Mouse (Mus musculus) forebrain, postnatal 0 days (tissue): Measurements from ENCODE around the gene Tex35. TPM values are rescaled to one million over a fixed set of nuclear protein-coding genes. Genes with fewer than 3 reads are reported as not detected.

Experiments used
- ATAC-seq: fragments of 200-750 bp; cut with Nextera tagmentation; 2 replicates; pipeline ENCODE4 v1.8.0; 2017; ENCODE audit warnings: mild to moderate bottlenecking, moderate library complexity
- DNase-seq: peaks from one replicate; pipeline ENCODE4 v3.0.0-alpha.2; 2015
- H3K27ac ChIP-seq: fragments of 300-500 bp; sonication (generic); 2 replicates; pipeline ENCODE4 v1.5.1; 2014; ENCODE audit warnings: low read depth, mild to moderate bottlenecking, antibody characterized with exemption, low read length, moderate library complexity, mixed read lengths
- H3K27me3 ChIP-seq: fragments of 300-500 bp; sonication (generic); 2 replicates; pipeline ENCODE4 v1.6.1; 2014; ENCODE audit warnings: mild to moderate bottlenecking, low read length, mixed read lengths; ENCODE audit not compliant: insufficient read depth
- H3K36me3 ChIP-seq: fragments of 300-500 bp; sonication (generic); 2 replicates; pipeline ENCODE4 v1.6.1; 2014; ENCODE audit warnings: mild to moderate bottlenecking, moderate library complexity; ENCODE audit not compliant: insufficient read depth
- H3K4me1 ChIP-seq: fragments of 300-500 bp; sonication (generic); 2 replicates; pipeline ENCODE4 v1.6.1; 2014; ENCODE audit warnings: antibody characterized with exemption; ENCODE audit not compliant: insufficient read depth
- H3K4me2 ChIP-seq: fragments of 300-500 bp; sonication (generic); 2 replicates; pipeline ENCODE4 v1.6.1; 2014; ENCODE audit warnings: low read depth, mild to moderate bottlenecking, moderate library complexity
- H3K4me3 ChIP-seq: fragments of 300-500 bp; sonication (generic); 2 replicates; pipeline ENCODE4 v1.5.1; 2014; ENCODE audit warnings: low read depth, low read length, mixed read lengths
- H3K9ac ChIP-seq: fragments of 300-500 bp; sonication (generic); 2 replicates; pipeline ENCODE4 v1.6.1; 2014; ENCODE audit warnings: mild to moderate bottlenecking
- H3K9me3 ChIP-seq: fragments of 300-500 bp; sonication (generic); 2 replicates; pipeline ENCODE4 v1.6.1; 2016; ENCODE audit warnings: low read length
- CTCF ChIP-seq: sonication (generic); IDR thresholded peaks from 2 replicates; pipeline ENCODE4 v1.5.1; 2016; ENCODE audit warnings: antibody characterized with exemption, control low read depth, low read depth
- WGBS: fragments of 180-500 bp; shearing (Covaris S2); extraction: QIAGEN DNeasy Blood & Tissue Kit; methylation state at CpG from one replicate; pipeline ENCODE4 v1.1.7; 2014; 5-methylcytosine and 5-hydroxymethylcytosine counted together
- polyA plus RNA-seq: library from polyadenylated mRNA; unstranded; fragments of >200 nt; fragmentation: Nextera tagmentation; extraction: Ambion mirVana; gene quantifications from 2 replicates; pipeline ENCODE4 v1.2.1, GENCODE M21; 2015
- total RNA-seq: library from RNA; depleted of rRNA; stranded (reverse); fragments of >200 nt; gene quantifications from 2 replicates; pipeline ENCODE4 v1.2.3, GENCODE M21; 2014

The Tex35 gene
- total and polyA plus RNA-seq, 2 experiments from 2014 or later, result not detected

GRCm38 (mm10) chr1:157137132-157137853, 28.8 kb upstream of the Tex35 start:
- H3K36me3 ChIP-seq, result peaks cover 15% of the 10 kb centered on the region; the same call in 1 of the 2 replicates
- no peak overlapping the region for H3K4me2 ChIP-seq
- 62% methylated on average over 9 of the region's 9 CpGs for WGBS
- H3K27me3 ChIP-seq, result no peaks in the 10 kb centered on the region
- H3K4me3 ChIP-seq, result no peak overlapping the region
- no peaks in the 10 kb centered on the region for H3K9me3 ChIP-seq
- H3K27ac ChIP-seq, result no peak overlapping the region
- TF ChIP-seq CTCF, result peak; percentile 36
- H3K9ac ChIP-seq, result no peak overlapping the region
- no peaks in the 10 kb centered on the region for H3K4me1 ChIP-seq
- ATAC-seq, result peak; percentile 56
- peak; percentile 52 for DNase-seq

GRCm38 (mm10) chr1:157128219-157128618, 19.7 kb upstream of the Tex35 start:
- no peaks in the 10 kb centered on the region for H3K27me3 ChIP-seq
- ATAC-seq, result no peak
- no peak for TF ChIP-seq CTCF
- H3K9me3 ChIP-seq, result no peaks in the 10 kb centered on the region
- H3K4me3 ChIP-seq, result no peak overlapping the region
- H3K4me1 ChIP-seq, result no peaks in the 10 kb centered on the region
- H3K27ac ChIP-seq, result no peak overlapping the region
- H3K9ac ChIP-seq, result no peak overlapping the region
- WGBS, result 98% methylated on average over 2 of the region's 2 CpGs
- H3K4me2 ChIP-seq, result no peak overlapping the region
- H3K36me3 ChIP-seq, result no peaks in the 10 kb centered on the region
- DNase-seq, result no peak

GRCm38 (mm10) chr1:157123836-157124235, 15.4 kb upstream of the Tex35 start:
- 86% methylated on average over 3 of the region's 3 CpGs for WGBS

GRCm38 (mm10) chr1:157119168-157119567, 10.7 kb upstream of the Tex35 start:
- no peak for TF ChIP-seq CTCF
- Histone ChIP-seq H3K9ac (no peak overlapping the region), H3K4me2 (no peak overlapping the region), H3K4me1 (no peaks in the 10 kb centered on the region), H3K27me3 (no peaks in the 10 kb centered on the region), H3K4me3 (no peak overlapping the region), H3K27ac (no peak overlapping the region), H3K9me3 (no peaks in the 10 kb centered on the region), H3K36me3 (no peaks in the 10 kb centered on the region)
- 83% methylated on average over 6 of the region's 6 CpGs for WGBS
- DNase-seq, result no peak
- ATAC-seq, result no peak

More at GRCm38 (mm10) chr1:157123836-157124235, 15.4 kb upstream of the Tex35 start:
- H3K27ac ChIP-seq, result no peak overlapping the region
- no peak for TF ChIP-seq CTCF
- ATAC-seq (no peak), DNase-seq (no peak)
- H3K4me1 ChIP-seq, result no peaks in the 10 kb centered on the region
- no peaks in the 10 kb centered on the region for H3K36me3 ChIP-seq
- H3K27me3 ChIP-seq, result no peaks in the 10 kb centered on the region
- no peak overlapping the region for H3K4me3 ChIP-seq
- no peak overlapping the region for H3K4me2 ChIP-seq
- no peak overlapping the region for H3K9ac ChIP-seq
- H3K9me3 ChIP-seq, result no peaks in the 10 kb centered on the region

- no peak for TF ChIP-seq CTCF
- no peaks in the 10 kb centered on the region for H3K36me3 ChIP-seq
Measured at GRCm38 (mm10) chr1:157117440-157117839, 9.0 kb upstream of the Tex35 start.

GRCm38 (mm10) chr1:157114492-157114891, 6.0 kb upstream of the Tex35 start:
- TF ChIP-seq CTCF, result no peak
- no peaks in the 10 kb centered on the region for H3K27me3 ChIP-seq
- H3K4me3 ChIP-seq, result no peak overlapping the region
- H3K4me2 ChIP-seq, result no peak overlapping the region
- no peaks in the 10 kb centered on the region for H3K4me1 ChIP-seq
- H3K27ac ChIP-seq, result no peak overlapping the region
- 31% methylated on average over 2 of the region's 2 CpGs for WGBS
- no peaks in the 10 kb centered on the region for H3K36me3 ChIP-seq
- no peak overlapping the region for H3K9ac ChIP-seq
- DNase-seq, result peak; percentile 46
- peak; percentile 67 for ATAC-seq
- no peaks in the 10 kb centered on the region for H3K9me3 ChIP-seq

More at GRCm38 (mm10) chr1:157117440-157117839, 9.0 kb upstream of the Tex35 start:
- WGBS, result 93% methylated on average over 3 of the region's 3 CpGs
- no peak overlapping the region for H3K4me3 ChIP-seq
- DNase-seq (no peak), ATAC-seq (no peak)
- no peaks in the 10 kb centered on the region for H3K27me3 ChIP-seq
- H3K27ac ChIP-seq, result no peak overlapping the region
- H3K9ac ChIP-seq, result no peak overlapping the region
- H3K9me3 ChIP-seq, result no peaks in the 10 kb centered on the region
- no peaks in the 10 kb centered on the region for H3K4me1 ChIP-seq
- H3K4me2 ChIP-seq, result no peak overlapping the region

- ATAC-seq, result no peak
- no peak for DNase-seq
- no peaks in the 10 kb centered on the region for H3K27me3 ChIP-seq
- no peak overlapping the region for H3K4me3 ChIP-seq
- no peak for TF ChIP-seq CTCF
- no peaks in the 10 kb centered on the region for H3K9me3 ChIP-seq
- no peak overlapping the region for H3K9ac ChIP-seq
- H3K4me1 ChIP-seq, result no peaks in the 10 kb centered on the region
- H3K4me2 ChIP-seq, result no peak overlapping the region
- H3K36me3 ChIP-seq, result no peaks in the 10 kb centered on the region
- H3K27ac ChIP-seq, result no peak overlapping the region
- WGBS, result 80% methylated on average over 6 of the region's 6 CpGs
Measured at GRCm38 (mm10) chr1:157110287-157110835, 1.9 kb upstream of the Tex35 start.
